Mouse (Mus musculus) kidney, adult 2 months (tissue): Measurements from ENCODE around the gene Nae1. TPM values are rescaled to one million over a fixed set of nuclear protein-coding genes. Genes with fewer than 3 reads are reported as not detected.

Experiments used
- DNase-seq: peaks from one replicate; pipeline ENCODE4 v3.0.0; 2021
- H3K27ac ChIP-seq: fragments of 200-500 bp; 2 replicates; pipeline ENCODE4 v1.5.1; 2012; ENCODE audit warnings: low read depth, low read length, control low read depth, inconsistent platforms; ENCODE audit not compliant: insufficient read depth
- H3K27me3 ChIP-seq: fragments of 200-500 bp; replicated peaks from 2 replicates; pipeline ENCODE4 v1.6.1; 2012; ENCODE audit warnings: mild to moderate bottlenecking, moderate library complexity, low read length, inconsistent platforms; ENCODE audit not compliant: control insufficient read depth, insufficient read depth
- H3K36me3 ChIP-seq: fragments of 200-500 bp; 2 replicates; pipeline ENCODE4 v1.6.1; 2012; ENCODE audit warnings: mild to moderate bottlenecking, moderate library complexity, low read length, inconsistent platforms; ENCODE audit not compliant: control insufficient read depth, insufficient read depth
- H3K4me1 ChIP-seq: fragments of 200-500 bp; 2 replicates; pipeline ENCODE4 v1.6.1; 2011; ENCODE audit warnings: low read length; ENCODE audit not compliant: control insufficient read depth, insufficient read depth
- H3K4me3 ChIP-seq: fragments of 200-500 bp; 2 replicates; pipeline ENCODE4 v1.5.1; 2011; ENCODE audit warnings: mild to moderate bottlenecking, low read depth, low read length, control low read depth; ENCODE audit not compliant: insufficient read depth
- CTCF ChIP-seq: fragments of 200-500 bp; conservative IDR thresholded peaks from 2 replicates; pipeline ENCODE4 v1.5.1; 2011; ENCODE audit warnings: low read depth, mild to moderate bottlenecking, control low read depth, low read length, moderate library complexity, mixed read lengths; ENCODE audit not compliant: insufficient read depth, insufficient read length
- POLR2A ChIP-seq: fragments of 200-500 bp; IDR thresholded peaks from one replicate; pipeline ENCODE4 v1.6.1; 2011; ENCODE audit warnings: low read depth, low read length, control low read depth
- WGBS: fragments of 180-500 bp; shearing (Covaris S2); methylation state at CpG from one replicate; pipeline ENCODE4 v1.1.7; 2018; 5-methylcytosine and 5-hydroxymethylcytosine counted together
- polyA plus RNA-seq: library from polyadenylated mRNA; depleted of rRNA; stranded (reverse); fragments of >200 nt; gene quantifications from 2 replicates; pipeline ENCODE4 v1.2.3, GENCODE M21; 2012

Gene Nae1
- polyA plus RNA-seq, 1 experiment = 12.7 TPM

- TF ChIP-seq POLR2A (no peak), CTCF (no peak)
- no peak overlapping the region for H3K27ac ChIP-seq
- 2% methylated on average over 76 of the region's 76 CpGs for WGBS
These were observed 6.5 kb upstream of the Nae1 start for GRCm38 (mm10) chr8:104540710-104541514.

GRCm38 (mm10) chr8:104540238-104540637 is 5.8 kb upstream of the Nae1 start:
- H3K36me3 ChIP-seq = no peaks in the 10 kb centered on the region
- no peak for TF ChIP-seq POLR2A
- no peak for TF ChIP-seq CTCF
- no peaks in the 10 kb centered on the region for H3K27me3 ChIP-seq
- no peak overlapping the region for H3K27ac ChIP-seq
- 69% methylated on average over 7 of the region's 7 CpGs for WGBS
- H3K4me1 ChIP-seq = peaks cover 6% of the 10 kb centered on the region; the same call in 1 of the 2 replicates
- DNase-seq = no peak
- H3K4me3 ChIP-seq = no peak overlapping the region

More at GRCm38 (mm10) chr8:104540710-104541514, 6.5 kb upstream of the Nae1 start:
- Histone ChIP-seq H3K36me3 (no peaks in the 10 kb centered on the region), H3K4me3 (peak overlapping the region; percentile 57), H3K27me3 (no peaks in the 10 kb centered on the region), H3K4me1 (no peaks in the 10 kb centered on the region; the same call in 1 of the 2 replicates)
- DNase-seq = peak; percentile 39

GRCm38 (mm10) chr8:104539566-104539965 is 5.1 kb upstream of the Nae1 start:
- H3K27ac ChIP-seq = no peak overlapping the region
- no peaks in the 10 kb centered on the region for H3K27me3 ChIP-seq
- 80% methylated on average over 2 of the region's 2 CpGs for WGBS
- H3K36me3 ChIP-seq = no peaks in the 10 kb centered on the region
- H3K4me1 ChIP-seq = peaks cover 10% of the 10 kb centered on the region; the same call in 1 of the 2 replicates
- TF ChIP-seq POLR2A (no peak), CTCF (no peak)
- H3K4me3 ChIP-seq = no peak overlapping the region
- peak; percentile 7 for DNase-seq

GRCm38 (mm10) chr8:104538896-104539295 is 4.5 kb upstream of the Nae1 start:
- DNase-seq = no peak
- no peaks in the 10 kb centered on the region for H3K36me3 ChIP-seq
- TF ChIP-seq POLR2A (no peak), CTCF (no peak)
- H3K4me1 ChIP-seq = peaks cover 10% of the 10 kb centered on the region; the same call in 1 of the 2 replicates
- H3K27ac ChIP-seq = no peak overlapping the region
- 94% methylated on average over 4 of the region's 4 CpGs for WGBS
- H3K4me3 ChIP-seq = no peak overlapping the region
- H3K27me3 ChIP-seq = no peaks in the 10 kb centered on the region

GRCm38 (mm10) chr8:104536028-104536427 is 1.6 kb upstream of the Nae1 start:
- Histone ChIP-seq H3K27me3 (no peaks in the 10 kb centered on the region), H3K4me3 (no peak overlapping the region), H3K4me1 (peaks cover 13% of the 10 kb centered on the region; the same call in 1 of the 2 replicates), H3K36me3 (no peaks in the 10 kb centered on the region), H3K27ac (no peak overlapping the region)
- DNase-seq = no peak
- no peak for TF ChIP-seq CTCF
- TF ChIP-seq POLR2A = no peak
- WGBS = 90% methylated on average over 4 of the region's 4 CpGs

- DNase-seq = peak; percentile 21
- Histone ChIP-seq H3K4me3 (peak overlapping the region; percentile 87), H3K36me3 (no peaks in the 10 kb centered on the region), H3K4me1 (peaks cover 13% of the 10 kb centered on the region; the same call in 1 of the 2 replicates), H3K27me3 (no peaks in the 10 kb centered on the region), H3K27ac (peak overlapping the region; percentile 68)
- TF ChIP-seq POLR2A (no peak), CTCF (no peak)
- WGBS = 11% methylated on average over 7 of the region's 7 CpGs
These were observed 941 bp upstream of the Nae1 start for GRCm38 (mm10) chr8:104535378-104535777.

GRCm38 (mm10) chr8:104534779-104535141 is 323 bp upstream of the Nae1 start:
- TF ChIP-seq POLR2A (no peak), CTCF (no peak)
- peaks cover 13% of the 10 kb centered on the region; the same call in 1 of the 2 replicates for H3K4me1 ChIP-seq
- H3K27ac ChIP-seq = peak overlapping the region; percentile 68
- DNase-seq = no peak
- H3K36me3 ChIP-seq = no peaks in the 10 kb centered on the region
- 4% methylated on average over 9 of the region's 9 CpGs for WGBS
- H3K4me3 ChIP-seq = peak overlapping the region; percentile 87
- H3K27me3 ChIP-seq = no peaks in the 10 kb centered on the region

GRCm38 (mm10) chr8:104533551-104533950 is 886 bp downstream of the Nae1 start:
- WGBS = 16% methylated on average over 7 of the region's 7 CpGs
- Histone ChIP-seq H3K27me3 (no peaks in the 10 kb centered on the region), H3K4me3 (peak overlapping the region; percentile 94), H3K36me3 (no peaks in the 10 kb centered on the region), H3K27ac (no peak overlapping the region), H3K4me1 (peaks cover 13% of the 10 kb centered on the region; the same call in 1 of the 2 replicates)
- no peak for TF ChIP-seq POLR2A
- DNase-seq = no peak
